ENCODE assay signal across 8 mouse cellular contexts in the genomic region with DNA sequence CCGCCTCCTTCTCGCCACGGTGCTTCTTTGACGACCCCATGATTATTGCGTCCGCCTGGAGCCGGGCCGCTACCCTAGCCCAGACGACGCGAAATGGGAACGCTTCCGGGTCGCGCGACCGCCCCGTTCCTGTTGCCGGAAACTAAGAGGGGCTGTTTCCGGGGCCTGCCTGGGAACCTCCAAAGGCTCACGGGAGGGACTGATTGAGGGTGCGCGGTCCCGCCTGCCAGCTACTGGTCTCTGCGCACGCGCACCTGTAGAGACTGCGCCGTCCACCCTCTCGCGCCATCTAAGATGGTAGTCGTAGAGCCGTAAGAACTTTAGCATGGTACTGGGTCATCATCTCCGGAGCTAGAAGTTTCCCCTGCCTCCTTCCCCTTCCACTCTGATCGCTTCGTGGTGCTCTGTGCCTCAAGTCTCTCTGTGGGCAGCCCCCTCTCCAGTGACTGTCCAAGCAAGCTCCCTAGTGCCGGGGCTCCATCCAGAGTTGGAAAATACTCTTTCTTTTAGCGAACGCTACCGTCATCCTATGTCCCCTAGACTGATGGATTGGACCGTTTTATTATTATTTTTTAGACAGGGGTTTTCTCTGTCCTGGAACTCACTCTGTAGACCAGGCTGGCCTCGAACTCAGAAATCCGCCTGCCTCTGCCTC. TPM values are rescaled to one million over a fixed set of nuclear protein-coding genes. Genes with fewer than 3 reads are reported as not detected.
DNase-seq lines count a peak whose midpoint lies in the region; ATAC-seq lines count a peak whose summit lies in the region.

Sart1 (minus strand) TSS at position 116 of the 655 bp plus-strand sequence.

- ATAC-seq in heart, embryonic 13.5 days (ENCODE audit: extremely low read depth, insufficient number of reproducible peaks, low FRiP score, low TSS enrichment) = peak; percentile 87
- ATAC-seq in liver, embryonic 12.5 days = peak; percentile 93
- peak; percentile 95 for ATAC-seq in stomach, embryonic 15.5 days (ENCODE audit: insufficient read depth, low FRiP score, low read depth)

- H3K9me3 ChIP-seq in heart, embryonic 13.5 days = no peaks in the 10 kb centered on the region
- no peaks in the 10 kb centered on the region for H3K9me3 ChIP-seq in liver, embryonic 12.5 days (replicated peaks)
- H3K9me3 ChIP-seq in stomach, embryonic 15.5 days = no peaks in the 10 kb centered on the region

- H3K4me2 ChIP-seq in heart, embryonic 13.5 days = peak within 1 kb of the TSS; percentile 90
- peak within 1 kb of the TSS; percentile 79 for H3K4me2 ChIP-seq in liver, embryonic 12.5 days
- H3K4me2 ChIP-seq in stomach, embryonic 15.5 days = peak within 1 kb of the TSS; percentile 72

- no peaks in the 10 kb centered on the region for H3K27me3 ChIP-seq in heart, embryonic 13.5 days (replicated peaks)
- no peaks in the 10 kb centered on the region for H3K27me3 ChIP-seq in liver, embryonic 12.5 days (replicated peaks)
- H3K27me3 ChIP-seq in stomach, embryonic 15.5 days (replicated peaks) = no peaks in the 10 kb centered on the region

- H3K4me1 ChIP-seq in brown adipose tissue, adult 24 weeks (ENCODE audit: control insufficient read depth, insufficient read depth, insufficient read length, low read length) = peaks cover 14% of the 10 kb centered on the region; the same call in 1 of the 2 replicates
- H3K4me1 ChIP-seq in heart, embryonic 13.5 days = peaks cover 51% of the 10 kb centered on the region
- H3K4me1 ChIP-seq in liver, embryonic 12.5 days = peaks cover 38% of the 10 kb centered on the region
- H3K4me1 ChIP-seq in stomach, embryonic 15.5 days = peaks cover 26% of the 10 kb centered on the region

- H3K9ac ChIP-seq in heart, embryonic 13.5 days = peak within 1 kb of the TSS; percentile 98
- H3K9ac ChIP-seq in liver, embryonic 12.5 days = peak within 1 kb of the TSS; percentile 95
- peak within 1 kb of the TSS; percentile 66 for H3K9ac ChIP-seq in stomach, embryonic 15.5 days

- H3K4me3 ChIP-seq in brown adipose tissue, adult 24 weeks (ENCODE audit: insufficient read depth, low read depth, low read length) = peak within 1 kb of the TSS; percentile 92
- H3K4me3 ChIP-seq in heart, embryonic 13.5 days = peak within 1 kb of the TSS; percentile 100
- peak within 1 kb of the TSS; percentile 98 for H3K4me3 ChIP-seq in liver, embryonic 12.5 days
- H3K4me3 ChIP-seq in stomach, embryonic 15.5 days (replicated peaks) = peak within 1 kb of the TSS; percentile 79

- peak; percentile 97 for DNase-seq in CD4-positive, CD25-positive, alpha-beta regulatory T cell, adult 2 months (ENCODE audit: low read depth, low spot score)
- peak; percentile 51 for DNase-seq in fat pad, adult 2 months (ENCODE audit: extremely low read depth, low read depth, low spot score)
- peak; percentile 97 for DNase-seq in kidney, postnatal 10 days
- DNase-seq in natural killer cell, adult 2 months (ENCODE audit: low spot score in 2 of 2) = peak; percentile 94 to 95

- WGBS in heart, embryonic 13.5 days = 1% methylated on average over 43 of the region's 43 CpGs
- under 1% methylated on average over 43 of the region's 43 CpGs for WGBS in liver, embryonic 12.5 days (ENCODE audit: insufficient replicate concordance)
- WGBS in stomach, embryonic 15.5 days = 1% methylated on average over 43 of the region's 43 CpGs

- peaks cover 28% of the 10 kb centered on the region for H3K36me3 ChIP-seq in heart, embryonic 13.5 days
- peaks cover 30% of the 10 kb centered on the region for H3K36me3 ChIP-seq in liver, embryonic 12.5 days
- peaks cover 21% of the 10 kb centered on the region for H3K36me3 ChIP-seq in stomach, embryonic 15.5 days

- H3K27ac ChIP-seq in brown adipose tissue, adult 24 weeks (replicated peaks; ENCODE audit: low read depth, low read length) = peak within 1 kb of the TSS; percentile 83
- H3K27ac ChIP-seq in heart, embryonic 13.5 days (replicated peaks) = peak within 1 kb of the TSS; percentile 90
- peak within 1 kb of the TSS; percentile 88 for H3K27ac ChIP-seq in liver, embryonic 12.5 days
- peak within 1 kb of the TSS; percentile 89 for H3K27ac ChIP-seq in stomach, embryonic 15.5 days

RNA-seq across cellular contexts. Expression of gene Sart1, which starts in this region (rescaled TPM):
- polyA plus RNA-seq in brown adipose tissue, adult 24 weeks (2012; ENCODE audit: insufficient read depth, insufficient read length, missing spikeins) = 30.8 and 31.2 TPM in 2 replicates
- polyA plus RNA-seq in heart, embryonic 13.5 days (2015; fragmentation: Nextera tagmentation; extraction: Ambion mirVana) = 40.7 and 41.9 TPM in 2 replicates
- 69.9 and 72.5 TPM in 2 replicates for polyA plus RNA-seq in liver, embryonic 12.5 days (2016; fragmentation: Nextera tagmentation; extraction: Ambion mirVana)
- polyA plus RNA-seq in stomach, embryonic 15.5 days (2015; fragmentation: Nextera tagmentation; extraction: Ambion mirVana) = 74.8 and 75.3 TPM in 2 replicates

Comparison
In these comparisons a context has a peak if more than half of its experiments do, and no peak if none do; other contexts are left out.
1. Peak in every context shown above with its lines: DNase-seq, ATAC-seq, H3K4me3 ChIP-seq and H3K27ac ChIP-seq.